Mouse (Mus musculus) spleen, adult 10 weeks (tissue): ENCODE data around the gene Cbx1. TPM values are rescaled to one million over a fixed set of nuclear protein-coding genes. Genes with fewer than 3 reads are reported as not detected.

Source experiments
- polyA plus RNA-seq: library from polyadenylated mRNA; stranded (reverse); fragments of 350-450 nt; fragmentation: Illumina TruSeq; extraction: RNeasy Lipid Tissue Mini Kit (QIAGEN cat#74804); gene quantifications from one replicate; pipeline ENCODE4 v1.2.3, GENCODE M21; 2015; ENCODE audit warnings: low replicate concordance; ENCODE audit not compliant: insufficient read depth

Gene Cbx1
- 101 TPM for polyA plus RNA-seq

DNA sequence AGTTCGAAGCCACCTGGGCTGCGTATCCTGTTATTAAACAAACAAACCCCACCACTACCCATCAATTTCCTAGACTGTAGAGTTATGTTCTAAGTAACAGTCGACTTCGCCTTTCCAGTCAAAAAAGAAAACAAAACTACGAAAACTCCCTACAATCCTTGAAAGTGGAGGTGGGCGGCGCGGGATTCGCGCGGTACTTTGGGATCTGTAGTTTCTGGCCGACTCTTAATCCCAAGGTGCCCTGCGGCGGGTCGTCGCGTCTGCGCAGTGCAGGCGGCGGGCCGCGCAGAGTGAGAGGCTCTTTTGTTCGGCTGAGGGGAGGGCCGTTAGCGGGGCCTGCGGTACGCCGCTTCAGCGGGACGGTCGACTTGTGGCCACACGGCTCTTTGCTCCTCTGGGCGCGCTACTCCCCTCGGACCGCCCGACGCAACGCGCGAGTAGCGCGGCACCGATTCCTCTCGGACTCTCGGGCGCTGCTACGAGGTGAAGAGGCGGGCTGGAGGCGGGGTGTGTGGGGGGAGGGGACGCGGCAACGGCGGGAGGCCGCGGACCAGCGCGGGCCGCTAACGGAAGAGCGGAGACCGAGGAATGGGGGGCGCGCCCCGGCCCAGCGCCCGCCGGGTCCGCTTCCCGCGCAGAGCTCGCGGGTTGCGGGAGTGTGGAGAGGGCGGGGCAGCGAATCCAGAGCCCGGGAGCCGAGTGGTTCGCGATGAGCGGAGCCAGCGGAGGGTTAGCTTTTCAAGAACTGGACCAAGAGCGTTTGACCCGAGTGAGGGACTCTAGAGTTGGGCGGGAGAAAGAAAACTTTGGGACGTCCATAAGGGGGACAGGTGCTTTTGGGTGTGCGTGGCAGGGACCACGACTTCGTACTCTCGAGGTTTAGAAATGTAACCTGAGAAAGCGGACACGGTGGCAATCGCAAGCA lies at the start of gene Cbx1:
TSS of gene Cbx1 (plus strand) at position 257 of the 925 bp plus-strand sequence.

DNA sequence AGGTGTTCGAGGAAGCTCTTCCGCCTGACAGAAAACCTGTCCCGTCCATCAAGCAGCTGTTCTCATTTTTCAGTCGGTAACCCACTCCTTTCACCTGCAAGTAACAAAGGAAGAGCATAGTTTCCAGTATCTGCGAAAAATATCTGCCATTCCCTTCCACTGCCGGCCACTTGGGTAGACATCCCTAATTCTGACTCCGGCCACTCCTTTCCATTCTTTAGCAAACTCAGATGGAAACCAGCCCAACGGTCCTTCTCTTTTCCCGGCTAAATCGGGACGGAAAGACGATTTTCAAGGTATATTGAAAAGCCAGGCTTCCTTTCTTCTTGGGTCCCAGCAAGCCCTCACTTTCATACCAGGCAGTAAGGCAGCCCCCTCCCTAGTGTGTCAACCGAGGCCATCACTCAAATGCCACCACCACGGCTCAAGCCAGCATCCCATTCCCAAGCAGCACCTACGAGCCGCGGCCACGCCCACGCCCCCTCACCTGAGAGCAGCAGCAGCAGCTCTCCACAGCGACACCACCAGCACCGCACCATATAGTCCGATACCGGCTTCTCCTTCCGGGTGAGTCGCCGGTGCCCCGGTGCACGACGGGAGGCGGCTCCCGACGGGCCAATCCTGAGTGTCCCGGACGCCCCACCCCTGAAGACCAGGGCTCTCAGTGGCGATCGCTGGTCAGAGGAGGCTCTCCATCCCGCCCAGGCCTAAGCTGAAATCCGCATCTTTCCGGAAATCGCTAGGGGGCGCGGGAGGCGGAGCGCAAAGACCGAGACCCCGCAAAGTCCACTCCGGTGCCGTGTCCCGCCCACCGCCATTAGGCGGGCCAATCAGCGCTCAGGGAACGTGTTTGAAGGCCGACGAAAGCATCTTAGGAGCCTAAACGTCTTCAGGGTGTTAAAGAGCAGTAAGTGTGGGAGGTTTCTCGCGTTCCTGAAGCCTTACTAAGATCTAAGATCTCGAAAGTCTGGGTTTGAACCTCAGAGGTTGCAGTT lies 11.7 kb upstream of the Cbx1 start, which contains the start of gene Snx11:
TSS of gene Snx11 (minus strand) at position 592 of the 995 bp plus-strand sequence.

DNA sequence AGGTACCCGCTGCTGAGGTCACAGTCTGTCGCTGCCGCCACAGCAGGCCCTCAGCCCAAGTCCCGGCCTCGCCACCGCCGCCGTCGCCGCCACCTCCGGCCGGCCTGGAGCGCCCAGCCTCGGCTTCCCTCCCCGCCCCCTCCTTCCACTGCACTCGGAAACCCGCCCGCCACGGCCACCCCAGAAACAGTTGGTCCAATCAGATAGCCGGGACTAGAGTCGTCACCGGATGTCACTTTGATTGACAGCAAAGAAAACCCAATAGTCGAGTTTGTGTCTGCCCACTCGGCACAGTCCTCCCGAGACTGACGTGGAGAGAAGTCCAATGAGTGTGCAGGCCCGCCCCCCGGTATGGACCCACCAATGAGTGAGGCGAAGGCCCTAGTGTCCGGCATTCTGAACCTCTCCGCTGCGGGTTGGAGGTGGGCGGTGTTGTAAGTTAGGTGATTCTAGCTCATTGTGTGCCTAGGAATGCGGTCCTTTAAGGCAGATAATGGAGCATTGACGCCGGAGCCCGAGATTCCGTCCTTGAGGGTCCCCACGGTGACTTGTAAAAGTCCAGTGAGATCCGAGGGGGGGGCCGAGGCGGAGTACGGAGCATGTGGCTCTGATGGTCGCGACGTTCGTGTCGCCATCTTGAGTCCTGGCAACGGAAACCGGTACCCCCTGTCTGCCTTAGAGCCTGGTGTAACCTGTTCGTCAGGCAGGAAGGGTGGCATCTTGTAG lies 41.0 kb downstream of the Cbx1 start, which contains the start of gene Nfe2l1:
TSS of gene Nfe2l1 (minus strand) at position 156 of the 726 bp plus-strand sequence.

GRCm38 (mm10) chr11:96849681-96850467 lies 60.9 kb downstream of the Cbx1 start, which contains the start of gene Copz2:
Gene Copz2 (plus strand): TSS chr11:96849870.

Other genes with a start within 250 kb of the Cbx1 start
- gene Snx11, start 11.6 kb upstream of the Cbx1 start, polyA plus RNA-seq = 60.5 TPM
- 72.3 TPM for gene Nfe2l1, start 40.8 kb downstream of the Cbx1 start, polyA plus RNA-seq
- 9.2 TPM for gene Copz2, start 60.7 kb downstream of the Cbx1 start, polyA plus RNA-seq
- 48.7 TPM for gene Cdk5rap3, start 127.4 kb downstream of the Cbx1 start, polyA plus RNA-seq
- gene Prr15l, start 139.0 kb downstream of the Cbx1 start, polyA plus RNA-seq = 0.37 TPM
- 34.8 TPM for gene Pnpo, start 154.9 kb downstream of the Cbx1 start, polyA plus RNA-seq
- 12.8 TPM for gene Sp2, start 193.8 kb downstream of the Cbx1 start, polyA plus RNA-seq
- 1.1 TPM for gene Sp6, start 224.3 kb downstream of the Cbx1 start, polyA plus RNA-seq
- 0.94 TPM for gene Scrn2, start 240.8 kb downstream of the Cbx1 start, polyA plus RNA-seq